Mouse (Mus musculus) G1E (cell line): Measurements from ENCODE around the gene Ppp1r9a.

ENCODE experiments used
- CTCF ChIP-seq: IDR thresholded peaks from 2 replicates; pipeline ENCODE4 v1.5.1; 2012; ENCODE audit warnings: low read depth, low read length, inconsistent platforms, mixed read lengths
- GATA1 ChIP-seq: IDR thresholded peaks from 2 replicates; pipeline ENCODE4 v1.6.1; 2012; ENCODE audit warnings: borderline replicate concordance, low read length, inconsistent platforms, mixed read lengths
- TAL1 ChIP-seq: conservative IDR thresholded peaks from 2 replicates; pipeline ENCODE4 v1.6.1; 2012; ENCODE audit warnings: low read depth, low read length, inconsistent platforms, mixed read lengths

GRCm38 (mm10) chr6:5012794-5013193, 110.1 kb downstream of the Ppp1r9a start:
- TF ChIP-seq GATA1 (no peak), CTCF (no peak), TAL1 (no peak)
